Mouse (Mus musculus) forebrain, postnatal 0 days (tissue): ENCODE measurements around the gene Nt5c2. TPM values are rescaled to one million over a fixed set of nuclear protein-coding genes. Genes with fewer than 3 reads are reported as not detected.

Experiments
- ATAC-seq: fragments of 200-750 bp; cut with Nextera tagmentation; 2 replicates; pipeline ENCODE4 v1.8.0; 2017; ENCODE audit warnings: mild to moderate bottlenecking, moderate library complexity
- DNase-seq: peaks from one replicate; pipeline ENCODE4 v3.0.0-alpha.2; 2015
- H3K27ac ChIP-seq: fragments of 300-500 bp; sonication (generic); 2 replicates; pipeline ENCODE4 v1.5.1; 2014; ENCODE audit warnings: low read depth, mild to moderate bottlenecking, antibody characterized with exemption, low read length, moderate library complexity, mixed read lengths
- H3K27me3 ChIP-seq: fragments of 300-500 bp; sonication (generic); 2 replicates; pipeline ENCODE4 v1.6.1; 2014; ENCODE audit warnings: mild to moderate bottlenecking, low read length, mixed read lengths; ENCODE audit not compliant: insufficient read depth
- H3K36me3 ChIP-seq: fragments of 300-500 bp; sonication (generic); 2 replicates; pipeline ENCODE4 v1.6.1; 2014; ENCODE audit warnings: mild to moderate bottlenecking, moderate library complexity; ENCODE audit not compliant: insufficient read depth
- H3K4me1 ChIP-seq: fragments of 300-500 bp; sonication (generic); 2 replicates; pipeline ENCODE4 v1.6.1; 2014; ENCODE audit warnings: antibody characterized with exemption; ENCODE audit not compliant: insufficient read depth
- H3K4me2 ChIP-seq: fragments of 300-500 bp; sonication (generic); 2 replicates; pipeline ENCODE4 v1.6.1; 2014; ENCODE audit warnings: low read depth, mild to moderate bottlenecking, moderate library complexity
- H3K4me3 ChIP-seq: fragments of 300-500 bp; sonication (generic); 2 replicates; pipeline ENCODE4 v1.5.1; 2014; ENCODE audit warnings: low read depth, low read length, mixed read lengths
- H3K9ac ChIP-seq: fragments of 300-500 bp; sonication (generic); 2 replicates; pipeline ENCODE4 v1.6.1; 2014; ENCODE audit warnings: mild to moderate bottlenecking
- H3K9me3 ChIP-seq: fragments of 300-500 bp; sonication (generic); 2 replicates; pipeline ENCODE4 v1.6.1; 2016; ENCODE audit warnings: low read length
- CTCF ChIP-seq: sonication (generic); IDR thresholded peaks from 2 replicates; pipeline ENCODE4 v1.5.1; 2016; ENCODE audit warnings: antibody characterized with exemption, control low read depth, low read depth
- WGBS: fragments of 180-500 bp; shearing (Covaris S2); extraction: QIAGEN DNeasy Blood & Tissue Kit; methylation state at CpG from one replicate; pipeline ENCODE4 v1.1.7; 2014; 5-methylcytosine and 5-hydroxymethylcytosine counted together
- polyA plus RNA-seq: library from polyadenylated mRNA; unstranded; fragments of >200 nt; fragmentation: Nextera tagmentation; extraction: Ambion mirVana; gene quantifications from 2 replicates; pipeline ENCODE4 v1.2.1, GENCODE M21; 2015
- total RNA-seq: library from RNA; depleted of rRNA; stranded (reverse); fragments of >200 nt; gene quantifications from 2 replicates; pipeline ENCODE4 v1.2.3, GENCODE M21; 2014; rRNA removed

Gene Nt5c2
- total RNA-seq (51.8 and 69.5 TPM in 2 replicates), polyA plus RNA-seq (74.1 and 80.4 TPM in 2 replicates)

DNA sequence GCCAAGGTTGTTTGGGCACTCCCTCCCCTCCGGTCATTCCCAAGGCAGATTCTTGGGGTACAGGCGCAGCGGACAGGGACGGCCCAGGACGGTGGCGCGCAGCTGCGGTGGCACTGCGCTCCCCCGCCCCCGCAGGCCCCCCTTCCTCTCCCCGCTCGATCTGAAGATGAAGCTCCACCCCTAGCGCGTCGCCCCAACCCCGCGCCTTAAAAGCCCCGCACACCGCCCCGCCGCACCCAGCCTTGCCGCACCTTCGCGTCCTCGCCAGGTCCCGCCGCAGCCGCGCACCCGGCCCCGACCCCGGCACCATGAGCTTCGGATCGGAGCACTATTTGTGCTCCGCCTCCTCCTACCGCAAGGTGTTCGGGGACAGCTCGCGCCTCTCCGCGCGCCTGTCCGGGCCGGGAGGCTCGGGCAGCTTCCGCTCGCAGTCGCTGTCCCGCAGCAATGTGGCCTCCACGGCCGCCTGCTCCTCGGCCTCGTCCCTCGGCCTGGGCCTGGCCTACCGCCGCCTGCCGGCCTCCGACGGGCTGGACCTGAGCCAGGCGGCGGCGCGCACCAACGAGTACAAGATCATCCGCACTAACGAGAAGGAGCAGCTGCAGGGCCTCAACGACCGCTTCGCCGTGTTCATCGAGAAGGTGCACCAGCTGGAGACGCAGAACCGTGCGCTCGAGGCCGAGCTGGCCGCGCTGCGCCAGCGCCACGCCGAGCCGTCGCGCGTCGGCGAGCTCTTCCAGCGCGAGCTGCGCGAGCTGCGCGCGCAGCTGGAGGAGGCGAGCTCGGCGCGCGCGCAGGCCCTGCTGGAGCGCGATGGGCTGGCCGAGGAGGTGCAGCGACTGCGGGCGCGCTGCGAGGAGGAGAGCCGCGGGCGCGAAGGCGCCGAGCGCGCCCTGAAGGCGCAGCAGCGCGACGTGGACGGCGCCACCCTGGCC is at the start of gene Nt5c2, which contains the start of gene Ina:
Nt5c2 (minus strand) TSS at position 707 of the 935 bp plus-strand sequence.
Ina (plus strand) TSS at position 252 of the 935 bp plus-strand sequence.
- H3K4me2 ChIP-seq, result peak within 1 kb of the TSS; percentile 66
- ATAC-seq, result peak; percentile 89
- H3K27ac ChIP-seq, result peak within 1 kb of the TSS; percentile 99
- H3K27me3 ChIP-seq, result no peaks in the 10 kb centered on the region
- peaks cover 4% of the 10 kb centered on the region; the same call in 1 of the 2 replicates for H3K4me1 ChIP-seq
- no peaks in the 10 kb centered on the region for H3K9me3 ChIP-seq
- peak; percentile 36; the same call in 1 of the 2 replicates for TF ChIP-seq CTCF
- peak within 1 kb of the TSS; percentile 96 for H3K9ac ChIP-seq
- H3K36me3 ChIP-seq, result no peaks in the 10 kb centered on the region
- DNase-seq, result peak; percentile 93
- H3K4me3 ChIP-seq, result peak within 1 kb of the TSS; percentile 88
- WGBS, result under 1% methylated on average over 120 of the region's 124 CpGs

GRCm38 (mm10) chr19:47057684-47058083 is 42.7 kb upstream of the Nt5c2 start:
- DNase-seq, result no peak
- no peaks in the 10 kb centered on the region for H3K36me3 ChIP-seq
- H3K4me2 ChIP-seq, result no peak overlapping the region
- H3K4me1 ChIP-seq, result no peaks in the 10 kb centered on the region
- no peak overlapping the region for H3K9ac ChIP-seq
- H3K27ac ChIP-seq, result no peak overlapping the region
- no peaks in the 10 kb centered on the region for H3K27me3 ChIP-seq
- no peak for TF ChIP-seq CTCF
- no peaks in the 10 kb centered on the region for H3K9me3 ChIP-seq
- ATAC-seq, result no peak
- H3K4me3 ChIP-seq, result no peak overlapping the region
- 60% methylated on average over 1 of the region's 1 CpGs for WGBS

DNA sequence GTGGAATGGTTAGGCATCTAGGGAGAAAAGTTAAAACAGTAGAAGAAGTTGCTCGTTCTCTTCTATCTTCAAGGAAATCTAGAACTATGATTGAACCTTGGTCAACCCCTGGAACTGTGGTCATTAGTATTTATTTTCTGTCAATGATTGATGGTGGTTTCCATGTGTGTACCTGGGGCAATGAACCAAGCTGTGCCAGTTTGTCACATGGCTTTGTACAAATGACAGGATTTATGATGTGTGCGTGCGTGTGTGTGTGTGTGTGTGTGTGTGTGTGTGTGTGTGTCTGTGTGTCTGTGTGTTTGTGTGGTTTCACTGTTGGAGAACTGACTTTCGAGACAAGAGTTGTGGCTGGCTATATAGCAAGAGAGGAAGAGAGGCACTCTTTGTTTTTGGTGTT is 38.5 kb upstream of the Nt5c2 start:
- Histone ChIP-seq H3K9me3 (no peaks in the 10 kb centered on the region), H3K27me3 (no peaks in the 10 kb centered on the region), H3K36me3 (no peaks in the 10 kb centered on the region), H3K4me3 (no peak overlapping the region), H3K4me2 (no peak overlapping the region), H3K27ac (no peak overlapping the region), H3K4me1 (peaks cover 10% of the 10 kb centered on the region; the same call in 1 of the 2 replicates), H3K9ac (no peak overlapping the region)
- DNase-seq, result no peak
- WGBS, result 92% methylated on average over 4 of the region's 4 CpGs
- no peak for TF ChIP-seq CTCF
- no peak for ATAC-seq

DNA sequence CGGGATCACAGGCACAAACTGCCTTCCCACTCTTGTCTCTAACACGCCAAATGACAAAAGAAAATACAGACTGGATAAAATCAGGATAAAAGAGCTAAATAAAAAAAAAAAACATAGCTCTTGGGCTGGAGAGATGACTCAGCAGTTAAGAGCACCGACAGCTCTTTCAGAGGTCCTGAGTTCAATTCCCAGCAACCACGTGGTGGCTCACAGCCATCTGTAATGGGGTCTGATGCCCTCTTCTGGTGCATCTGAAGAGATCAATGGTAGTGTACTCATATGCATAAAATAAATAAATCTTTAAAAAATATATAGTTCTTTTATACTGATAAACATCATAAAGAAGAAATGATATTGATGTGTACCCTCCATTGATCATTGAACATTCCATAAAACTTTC is 38.0 kb upstream of the Nt5c2 start:
- Histone ChIP-seq H3K4me1 (peaks cover 10% of the 10 kb centered on the region), H3K27ac (no peak overlapping the region), H3K9me3 (no peaks in the 10 kb centered on the region), H3K9ac (no peak overlapping the region), H3K36me3 (no peaks in the 10 kb centered on the region), H3K4me3 (no peak overlapping the region), H3K27me3 (no peaks in the 10 kb centered on the region), H3K4me2 (no peak overlapping the region)
- TF ChIP-seq CTCF, result no peak
- ATAC-seq (no peak), DNase-seq (no peak)
- WGBS, result 83% methylated on average over 4 of the region's 4 CpGs

- Histone ChIP-seq H3K4me2 (peak within 1 kb of the TSS; percentile 80), H3K36me3 (peaks cover 14% of the 10 kb centered on the region), H3K4me3 (peak within 1 kb of the TSS; percentile 82), H3K27me3 (no peaks in the 10 kb centered on the region), H3K27ac (peak within 1 kb of the TSS; percentile 94), H3K9ac (peak within 1 kb of the TSS; percentile 93), H3K4me1 (peaks cover 10% of the 10 kb centered on the region), H3K9me3 (no peaks in the 10 kb centered on the region)
- peak; percentile 20; the same call in 1 of the 2 replicates for TF ChIP-seq CTCF
- ATAC-seq, result peak; percentile 96
- under 1% methylated on average over 73 of the region's 75 CpGs for WGBS
- DNase-seq, result peak; percentile 91
Measured at GRCm38 (mm10) chr19:47050271-47051032, 35.5 kb upstream of the Nt5c2 start, which contains the start of gene Pcgf6. Gene Pcgf6, minus strand, starts transcription at chr19:47050906.

DNA sequence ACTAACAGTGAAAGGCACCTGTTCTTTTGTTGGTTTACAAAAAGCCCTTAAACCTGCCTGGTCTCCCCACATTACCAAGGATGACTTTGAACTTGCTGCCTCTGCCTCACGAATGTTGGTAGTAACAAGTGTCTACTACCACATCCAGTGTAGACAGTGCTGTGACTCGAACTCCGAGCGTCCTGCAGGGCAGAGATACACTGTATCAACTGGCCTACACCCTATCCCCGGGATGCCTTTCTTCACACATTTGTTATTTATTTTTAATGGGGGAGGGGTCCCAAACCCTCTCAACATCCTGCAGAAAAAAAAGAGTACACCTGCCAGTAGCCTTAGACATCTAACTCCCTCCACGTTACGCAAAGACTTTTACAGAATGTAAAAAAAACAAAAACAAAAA is 34.9 kb upstream of the Nt5c2 start:
- H3K27me3 ChIP-seq, result no peaks in the 10 kb centered on the region
- ATAC-seq, result no peak
- H3K9me3 ChIP-seq, result no peaks in the 10 kb centered on the region
- H3K4me3 ChIP-seq, result peak overlapping the region; percentile 82
- peaks cover 10% of the 10 kb centered on the region for H3K4me1 ChIP-seq
- WGBS, result 4% methylated on average over 7 of the region's 7 CpGs
- peak overlapping the region; percentile 80 for H3K4me2 ChIP-seq
- H3K9ac ChIP-seq, result peak overlapping the region; percentile 93
- TF ChIP-seq CTCF, result no peak
- DNase-seq, result no peak
- peaks cover 19% of the 10 kb centered on the region for H3K36me3 ChIP-seq
- H3K27ac ChIP-seq, result no peak overlapping the region
